Mouse (Mus musculus) liver, postnatal 0 days (tissue): ENCODE results near the gene Gli2.

Source experiments
- CTCF ChIP-seq: sonication (generic); IDR thresholded peaks from 2 replicates; pipeline ENCODE4 v1.5.1; 2016; ENCODE audit warnings: antibody characterized with exemption, low read depth
- EP300 ChIP-seq: IDR thresholded peaks from 2 replicates; pipeline ENCODE4 v1.6.1; 2016; ENCODE audit warnings: antibody characterized with exemption, low read depth, mild to moderate bottlenecking

GRCm38 (mm10) chr1:119038436-119038835 lies 15.0 kb downstream of the Gli2 start:
- TF ChIP-seq EP300 (no peak), CTCF (no peak)
